Mouse (Mus musculus) liver, embryonic 16.5 days (tissue): Measurements from ENCODE around the gene Gbf1. TPM values are rescaled to one million over a fixed set of nuclear protein-coding genes. Genes with fewer than 3 reads are reported as not detected.

ENCODE experiments used
- ATAC-seq: fragments of 200-750 bp; cut with Nextera tagmentation; 2 replicates; pipeline ENCODE4 v1.8.0; 2017; ENCODE audit warnings: low read depth, mild to moderate bottlenecking, moderate number of reproducible peaks, moderate library complexity
- H3K27ac ChIP-seq: fragments of 300-500 bp; sonication (generic); 2 replicates; pipeline ENCODE4 v1.5.1; 2014; ENCODE audit warnings: mild to moderate bottlenecking, low read length
- H3K27me3 ChIP-seq: fragments of 300-500 bp; sonication (generic); 2 replicates; pipeline ENCODE4 v1.6.1; 2014; ENCODE audit warnings: low read depth, low read length, mixed read lengths; ENCODE audit not compliant: control insufficient read depth, insufficient read depth
- H3K36me3 ChIP-seq: fragments of 300-500 bp; sonication (generic); 2 replicates; pipeline ENCODE4 v1.6.1; 2014; ENCODE audit warnings: mild to moderate bottlenecking; ENCODE audit not compliant: control insufficient read depth, insufficient read depth
- H3K4me1 ChIP-seq: fragments of 300-500 bp; sonication (generic); 2 replicates; pipeline ENCODE4 v1.6.1; 2014; ENCODE audit warnings: low read depth, low read length, mixed read lengths; ENCODE audit not compliant: control insufficient read depth
- H3K4me2 ChIP-seq: fragments of 300-500 bp; sonication (generic); 2 replicates; pipeline ENCODE4 v1.6.1; 2014; ENCODE audit warnings: low read depth, low read length, mixed read lengths
- H3K4me3 ChIP-seq: fragments of 300-500 bp; sonication (generic); 2 replicates; pipeline ENCODE4 v1.5.1; 2014; ENCODE audit warnings: low read depth, mild to moderate bottlenecking, low read length
- H3K9ac ChIP-seq: fragments of 300-500 bp; sonication (generic); 2 replicates; pipeline ENCODE4 v1.6.1; 2014; ENCODE audit warnings: low read depth, low read length
- H3K9me3 ChIP-seq: fragments of 300-500 bp; sonication (generic); replicated peaks from 2 replicates; pipeline ENCODE4 v1.6.1; 2016; ENCODE audit warnings: low read length; ENCODE audit not compliant: control insufficient read depth
- WGBS: fragments of 180-500 bp; shearing (Covaris S2); extraction: QIAGEN DNeasy Blood & Tissue Kit; methylation state at CpG from one replicate; pipeline ENCODE4 v1.1.7; 2014; ENCODE audit not compliant: insufficient replicate concordance; 5-methylcytosine and 5-hydroxymethylcytosine counted together
- polyA plus RNA-seq: library from polyadenylated mRNA; unstranded; fragments of >200 nt; fragmentation: Nextera tagmentation; extraction: Ambion mirVana; gene quantifications from 2 replicates; pipeline ENCODE4 v1.2.1, GENCODE M21; 2015

Gene Gbf1
- polyA plus RNA-seq, 1 experiment from 2014 or later = 14.8 TPM

DNA sequence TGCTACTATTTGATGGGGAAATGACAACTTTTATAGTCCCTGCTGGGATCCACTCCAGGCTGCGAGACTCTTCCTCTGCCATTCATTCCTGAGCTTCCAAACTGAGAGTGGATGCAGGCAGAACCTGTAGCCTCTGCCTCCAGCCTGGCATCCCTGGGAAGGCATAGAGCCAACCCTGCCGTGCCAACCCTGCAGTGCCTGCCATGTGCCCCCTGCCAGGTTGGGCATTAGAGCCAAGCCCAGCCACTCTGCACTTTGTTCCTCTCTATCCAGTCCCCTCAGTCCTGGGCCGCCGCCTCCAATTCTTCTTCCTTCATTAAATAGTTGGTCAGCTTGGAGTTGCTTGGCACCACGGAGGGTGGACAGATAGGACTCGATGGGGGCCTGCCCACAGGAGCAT, 133.7 kb downstream of the Gbf1 start:
- WGBS = 87% methylated on average over 6 of the region's 6 CpGs
- Histone ChIP-seq H3K27ac (no peak overlapping the region), H3K9me3 (no peaks in the 10 kb centered on the region), H3K4me3 (no peak overlapping the region), H3K4me1 (no peaks in the 10 kb centered on the region), H3K4me2 (no peak overlapping the region), H3K27me3 (no peaks in the 10 kb centered on the region), H3K36me3 (peaks cover 30% of the 10 kb centered on the region), H3K9ac (no peak overlapping the region)
- ATAC-seq = no peak

- Histone ChIP-seq H3K4me3 (no peak overlapping the region), H3K27ac (no peak overlapping the region), H3K9ac (no peak overlapping the region), H3K9me3 (no peaks in the 10 kb centered on the region), H3K4me1 (no peaks in the 10 kb centered on the region), H3K4me2 (no peak overlapping the region), H3K36me3 (peaks cover 24% of the 10 kb centered on the region), H3K27me3 (no peaks in the 10 kb centered on the region)
- ATAC-seq = no peak
- 70% methylated on average over 3 of the region's 3 CpGs for WGBS
Measured at GRCm38 (mm10) chr19:46286926-46287325, 134.6 kb downstream of the Gbf1 start.

DNA sequence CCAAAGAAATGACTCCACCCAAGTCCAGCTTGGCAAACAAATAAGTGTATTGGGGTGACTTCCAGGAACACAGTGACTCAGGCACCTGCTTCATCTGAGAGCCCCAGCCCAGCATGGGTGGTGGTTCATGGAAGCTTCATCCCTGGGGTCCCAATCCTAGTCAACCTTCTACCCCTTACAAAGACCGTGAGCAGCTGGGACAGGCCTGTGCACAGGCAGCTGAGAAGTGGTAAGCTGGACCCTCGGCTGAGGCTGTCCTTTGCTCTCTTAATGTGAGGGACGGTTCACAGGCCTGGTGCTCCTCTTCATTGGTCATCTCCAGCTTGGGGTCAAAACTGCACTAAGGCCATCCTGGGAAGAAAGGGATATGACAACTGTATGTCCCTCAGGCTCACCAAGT, 135.3 kb downstream of the Gbf1 start:
- H3K9me3 ChIP-seq = no peaks in the 10 kb centered on the region
- WGBS = 85% methylated on average over 3 of the region's 3 CpGs
- no peaks in the 10 kb centered on the region for H3K4me1 ChIP-seq
- H3K4me3 ChIP-seq = no peak overlapping the region
- H3K4me2 ChIP-seq = no peak overlapping the region
- peaks cover 3% of the 10 kb centered on the region for H3K27me3 ChIP-seq
- no peak for ATAC-seq
- H3K9ac ChIP-seq = no peak overlapping the region
- H3K27ac ChIP-seq = no peak overlapping the region
- H3K36me3 ChIP-seq = peaks cover 18% of the 10 kb centered on the region

DNA sequence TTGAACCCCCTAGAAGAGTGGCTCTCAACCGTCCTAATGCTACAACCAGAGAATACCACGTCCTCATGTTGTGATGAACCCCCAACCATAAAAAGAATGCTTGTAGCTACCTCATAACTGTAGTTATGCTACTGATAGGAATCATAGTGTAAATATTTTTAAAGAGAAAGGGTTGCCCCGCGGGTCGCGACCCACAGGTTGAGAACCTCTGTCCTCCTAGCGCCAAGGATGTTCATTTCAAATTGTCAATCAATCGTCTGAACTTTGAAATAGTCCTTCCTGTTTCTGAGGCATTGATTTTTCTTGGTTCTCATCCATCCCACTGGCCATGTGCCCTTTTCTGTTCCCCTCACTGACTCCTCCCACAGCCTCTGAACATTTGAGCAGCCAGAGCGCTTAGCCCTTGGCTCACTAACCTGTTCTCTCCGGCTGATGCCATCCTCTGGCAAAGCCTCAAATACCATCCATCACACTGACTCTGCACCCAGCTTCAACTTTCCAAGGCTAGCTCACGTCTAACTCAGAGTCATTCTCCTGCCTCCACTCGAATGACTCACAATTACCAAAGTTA, 138.3 kb downstream of the Gbf1 start:
- H3K27me3 ChIP-seq = peaks cover 6% of the 10 kb centered on the region
- no peak overlapping the region for H3K4me3 ChIP-seq
- no peak overlapping the region for H3K4me2 ChIP-seq
- no peak overlapping the region for H3K27ac ChIP-seq
- no peak overlapping the region for H3K9ac ChIP-seq
- ATAC-seq = no peak
- no peaks in the 10 kb centered on the region for H3K9me3 ChIP-seq
- H3K36me3 ChIP-seq = no peaks in the 10 kb centered on the region
- H3K4me1 ChIP-seq = no peaks in the 10 kb centered on the region
- WGBS = 44% methylated on average over 12 of the region's 12 CpGs

GRCm38 (mm10) chr19:46296938-46297337, 144.6 kb downstream of the Gbf1 start:
- no peaks in the 10 kb centered on the region for H3K4me1 ChIP-seq
- WGBS = 57% methylated on average over 4 of the region's 4 CpGs
- peaks cover 8% of the 10 kb centered on the region for H3K27me3 ChIP-seq
- H3K36me3 ChIP-seq = no peaks in the 10 kb centered on the region
- no peak overlapping the region for H3K4me3 ChIP-seq
- H3K4me2 ChIP-seq = no peak overlapping the region
- no peak overlapping the region for H3K27ac ChIP-seq
- no peak overlapping the region for H3K9ac ChIP-seq
- H3K9me3 ChIP-seq = no peaks in the 10 kb centered on the region
- no peak for ATAC-seq

GRCm38 (mm10) chr19:46300294-46301045, 148.2 kb downstream of the Gbf1 start:
- H3K4me2 ChIP-seq = no peak overlapping the region

GRCm38 (mm10) chr19:46302551-46302950, 150.2 kb downstream of the Gbf1 start:
- WGBS = 78% methylated on average over 4 of the region's 4 CpGs
- Histone ChIP-seq H3K36me3 (no peaks in the 10 kb centered on the region; the same call in 1 of the 2 replicates), H3K4me3 (no peak overlapping the region), H3K27ac (no peak overlapping the region), H3K9me3 (no peaks in the 10 kb centered on the region), H3K27me3 (no peaks in the 10 kb centered on the region), H3K4me2 (no peak overlapping the region), H3K9ac (no peak overlapping the region), H3K4me1 (peaks cover 19% of the 10 kb centered on the region)
- ATAC-seq = no peak

More at GRCm38 (mm10) chr19:46300294-46301045, 148.2 kb downstream of the Gbf1 start:
- no peak overlapping the region for H3K4me3 ChIP-seq
- peaks cover 3% of the 10 kb centered on the region; the same call in 1 of the 2 replicates for H3K27me3 ChIP-seq
- H3K4me1 ChIP-seq = peaks cover 12% of the 10 kb centered on the region
- no peak overlapping the region for H3K27ac ChIP-seq
- ATAC-seq = no peak
- H3K36me3 ChIP-seq = no peaks in the 10 kb centered on the region
- no peak overlapping the region for H3K9ac ChIP-seq
- 29% methylated on average over 8 of the region's 8 CpGs for WGBS
- no peaks in the 10 kb centered on the region for H3K9me3 ChIP-seq

GRCm38 (mm10) chr19:46303251-46304215, 151.2 kb downstream of the Gbf1 start:
- no peak overlapping the region for H3K9ac ChIP-seq
- H3K4me2 ChIP-seq = peak overlapping the region; percentile 99
- H3K27me3 ChIP-seq = no peaks in the 10 kb centered on the region; the same call in 1 of the 2 replicates
- no peaks in the 10 kb centered on the region; the same call in 1 of the 2 replicates for H3K36me3 ChIP-seq
- WGBS = 53% methylated on average over 18 of the region's 18 CpGs
- H3K9me3 ChIP-seq = no peaks in the 10 kb centered on the region
- H3K4me3 ChIP-seq = peak overlapping the region; percentile 83
- H3K27ac ChIP-seq = no peak overlapping the region
- H3K4me1 ChIP-seq = peaks cover 22% of the 10 kb centered on the region
- no peak for ATAC-seq
